Mouse (Mus musculus) gastrocnemius, postnatal 10 days (tissue): ENCODE results near the gene Haao. TPM values are rescaled to one million over a fixed set of nuclear protein-coding genes. Genes with fewer than 3 reads are reported as not detected.
"Not testable (repeated sequence)": the region's sequence is repeated elsewhere in the genome, so short reads cannot be mapped to it uniquely, and the experiment has no call there.

Experiments used
- DNase-seq: peaks from one replicate; pipeline ENCODE4 v3.0.0; 2021; ENCODE audit warnings: mixed read lengths
- total RNA-seq, 2 experiments: library from RNA; stranded (reverse); gene quantifications; 2 replicates each; pipeline ENCODE4 v1.2.3; 2021

Haao gene
- total RNA-seq, 2 experiments from 2014 or later = 0.16 TPM; not detected in 1

DNA sequence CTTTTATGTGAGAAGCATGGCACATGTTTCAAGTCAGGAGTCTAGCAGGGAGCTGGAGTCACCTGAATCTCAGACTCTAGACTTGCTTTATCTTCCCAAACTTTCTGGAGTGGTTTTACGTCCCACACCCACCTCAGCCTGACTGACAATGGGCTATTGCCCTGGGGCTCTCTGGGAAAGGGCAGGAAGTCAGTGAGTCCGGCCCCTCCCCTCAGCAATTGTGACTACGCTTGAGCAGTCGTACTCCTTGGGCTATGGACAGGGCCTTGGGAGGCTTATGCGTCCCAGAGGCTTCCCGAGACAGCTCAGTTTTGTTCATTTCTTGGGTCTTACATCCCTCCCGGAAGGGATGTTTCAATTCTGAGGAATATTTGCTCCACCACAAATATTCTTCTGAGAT lies 17.6 kb upstream of the Haao start:
- no peak for DNase-seq

DNA sequence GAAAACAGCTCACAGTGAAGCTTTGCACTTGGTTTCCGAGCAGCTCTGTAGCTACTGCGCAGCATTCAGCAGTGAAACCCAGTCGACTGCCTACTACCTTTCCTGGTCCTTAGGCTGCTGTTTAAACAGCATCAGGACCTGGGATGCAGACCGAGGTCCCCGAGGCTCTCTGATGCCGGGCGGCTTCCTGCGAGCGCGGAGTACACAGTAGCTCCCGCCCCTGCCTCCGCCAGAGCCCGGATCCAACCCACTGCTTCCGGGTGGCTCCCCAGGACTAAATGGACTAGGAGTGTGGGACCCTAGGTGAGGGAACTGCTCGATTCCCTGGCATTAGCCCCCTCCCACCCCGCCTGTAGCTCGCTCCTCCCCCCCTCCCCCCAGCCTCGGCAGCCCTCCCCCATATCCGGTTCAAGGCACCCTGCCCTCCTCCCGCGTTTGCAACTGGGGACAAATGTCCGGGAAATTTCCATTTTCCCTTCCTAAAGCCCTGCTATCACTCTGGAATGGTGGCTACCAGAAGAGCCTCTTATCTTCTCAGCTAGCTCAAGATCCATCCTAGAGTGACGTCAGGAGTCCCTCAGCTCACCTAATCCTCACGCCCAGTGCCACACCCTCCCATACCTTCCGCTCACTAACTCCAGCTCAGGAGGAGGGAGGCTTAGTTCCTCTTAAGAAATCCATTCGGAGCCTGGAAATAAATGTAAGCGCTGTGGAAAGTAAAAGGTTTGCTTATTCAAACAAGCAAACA lies 14.5 kb upstream of the Haao start:
- peak; percentile 58 for DNase-seq

DNA sequence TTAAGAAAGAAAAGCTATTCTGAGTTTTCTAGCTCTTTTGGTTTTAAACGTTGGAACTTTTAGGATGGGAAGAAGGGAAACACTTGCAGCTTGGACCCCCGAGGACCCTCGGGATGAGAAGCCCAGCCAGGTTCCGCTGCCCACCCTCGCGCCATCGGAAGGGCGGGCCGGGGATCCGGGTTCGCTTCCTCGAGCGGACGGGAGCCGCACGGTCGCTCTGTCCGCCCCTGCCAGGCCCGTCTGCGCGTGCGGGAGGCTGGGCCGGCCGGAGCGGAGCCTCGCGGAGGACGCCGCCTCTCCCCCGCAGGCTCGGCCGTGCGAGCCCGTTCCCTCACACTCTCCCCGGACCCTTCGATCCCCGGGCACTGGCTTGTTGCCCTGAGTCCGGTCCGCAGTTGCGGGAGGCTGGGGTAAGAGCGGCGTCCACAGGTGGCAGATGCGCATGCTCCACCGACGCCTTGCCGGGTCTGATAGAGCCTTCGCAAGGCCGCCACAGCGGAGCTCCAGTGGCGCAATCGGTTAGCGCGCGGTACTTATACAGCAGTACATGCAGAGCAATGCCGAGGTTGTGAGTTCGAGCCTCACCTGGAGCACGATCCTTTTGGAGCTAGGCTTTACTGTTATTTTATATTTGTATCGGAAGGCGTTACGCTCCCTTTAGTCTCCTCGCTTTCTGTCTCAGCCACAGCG lies 13.8 kb upstream of the Haao start:
- DNase-seq = peak; percentile 96

DNA sequence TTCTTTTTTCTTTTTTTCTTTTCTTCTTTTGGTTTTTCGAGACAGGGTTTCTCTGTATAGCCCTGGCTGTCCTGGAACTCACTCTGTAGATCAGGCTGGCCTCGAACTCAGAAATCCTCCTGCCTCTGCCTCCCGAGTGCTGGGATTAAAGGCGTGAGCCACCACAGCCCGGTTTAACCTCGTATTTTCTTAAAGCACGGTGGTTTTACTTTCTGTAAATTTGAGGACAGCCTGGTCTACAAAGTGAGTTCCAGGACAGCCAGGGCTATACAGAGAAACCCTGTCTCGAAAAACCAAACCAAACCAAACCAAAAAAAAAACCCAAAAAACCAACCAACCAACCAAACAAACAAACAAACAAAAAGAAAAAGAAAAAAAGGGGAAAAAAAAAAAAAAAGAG lies 13.2 kb upstream of the Haao start:
- not testable (repeated sequence) for DNase-seq

DNA sequence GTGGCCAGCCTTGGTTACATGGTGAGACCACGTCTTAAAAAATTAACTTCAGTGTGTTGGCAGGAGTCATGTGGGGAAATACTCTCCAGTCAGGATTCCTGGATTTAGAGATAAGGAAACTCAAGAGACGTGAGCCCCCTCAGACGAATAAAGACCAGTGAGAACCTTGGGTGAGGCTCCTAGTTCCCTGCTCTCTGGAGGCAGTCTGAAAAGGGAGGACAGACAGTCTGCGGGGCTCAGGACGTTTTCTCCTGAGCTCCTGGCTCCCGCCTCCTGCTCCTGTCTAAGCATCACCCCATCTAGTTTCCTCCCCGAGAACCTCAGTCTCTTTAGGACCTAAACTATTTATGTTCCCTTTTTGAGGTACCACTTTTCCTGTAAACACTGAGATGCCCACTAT lies 12.5 kb upstream of the Haao start:
- no peak for DNase-seq

DNA sequence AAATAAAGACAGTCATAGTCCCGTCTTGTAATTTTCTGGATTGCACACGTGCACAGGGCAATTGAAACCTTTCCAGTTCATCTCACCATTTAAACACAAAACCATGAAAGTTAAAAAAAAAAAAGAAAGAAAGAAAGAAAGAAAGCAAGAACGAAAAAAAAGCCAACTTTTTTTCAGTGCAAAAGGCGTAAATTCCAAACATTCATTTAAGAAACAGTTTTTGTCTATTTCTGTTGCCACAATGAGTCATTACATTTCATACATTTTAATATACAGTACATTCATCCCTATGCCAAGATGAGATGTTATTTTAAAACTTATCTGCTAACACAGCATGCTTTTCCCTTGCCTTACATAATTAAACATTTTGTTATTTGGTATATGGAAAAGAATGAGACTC lies 11.9 kb upstream of the Haao start:
- DNase-seq = no peak

DNA sequence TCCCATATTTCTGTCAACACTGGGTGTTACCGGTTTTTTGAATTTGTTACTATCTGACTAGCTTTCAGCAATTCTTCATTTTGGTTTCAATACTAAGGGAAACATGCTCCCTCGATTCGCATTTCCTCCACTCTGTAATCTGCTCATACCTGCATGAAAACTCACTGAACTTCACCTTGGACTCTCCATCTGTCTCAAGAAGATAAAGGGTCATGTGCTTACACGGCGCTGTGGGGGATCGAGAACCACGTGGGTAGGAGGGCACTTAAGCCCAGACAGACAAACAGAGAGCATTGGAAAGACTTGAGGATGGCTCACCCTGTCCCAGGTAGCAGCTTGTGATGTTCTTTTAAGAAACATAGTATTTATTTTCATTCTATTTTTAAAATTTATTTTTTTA lies 10.7 kb upstream of the Haao start:
- DNase-seq = no peak

DNA sequence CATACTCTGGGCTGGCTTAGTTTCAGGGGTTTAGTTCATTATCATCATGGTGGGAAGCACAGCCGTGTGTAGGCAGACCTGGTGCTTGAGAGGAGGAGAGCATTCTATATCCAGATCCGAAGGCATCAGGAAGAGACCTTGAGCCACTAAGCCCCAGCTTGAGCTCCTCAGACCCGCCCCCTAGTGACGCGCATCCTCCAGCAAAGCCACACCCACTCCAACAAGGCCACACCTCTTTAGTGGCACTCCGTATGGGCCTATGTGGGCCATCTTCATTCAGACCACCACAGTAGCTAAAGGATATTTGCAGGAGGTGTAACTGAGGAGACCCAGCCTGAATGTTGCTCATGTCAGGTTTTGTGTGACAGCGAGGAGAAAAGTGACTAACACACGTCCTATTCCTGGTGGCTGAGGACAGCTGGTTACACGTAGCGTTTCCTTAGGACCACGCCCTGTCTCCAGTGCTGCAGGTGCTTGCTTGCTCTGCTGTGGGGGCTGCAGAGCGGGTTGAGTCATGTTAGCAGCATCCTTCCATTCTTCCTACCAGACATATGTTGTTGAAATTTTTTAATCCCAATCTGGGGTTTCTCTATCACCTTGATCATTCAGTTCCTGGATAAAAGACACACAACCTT lies 6.6 kb upstream of the Haao start:
- no peak for DNase-seq

DNA sequence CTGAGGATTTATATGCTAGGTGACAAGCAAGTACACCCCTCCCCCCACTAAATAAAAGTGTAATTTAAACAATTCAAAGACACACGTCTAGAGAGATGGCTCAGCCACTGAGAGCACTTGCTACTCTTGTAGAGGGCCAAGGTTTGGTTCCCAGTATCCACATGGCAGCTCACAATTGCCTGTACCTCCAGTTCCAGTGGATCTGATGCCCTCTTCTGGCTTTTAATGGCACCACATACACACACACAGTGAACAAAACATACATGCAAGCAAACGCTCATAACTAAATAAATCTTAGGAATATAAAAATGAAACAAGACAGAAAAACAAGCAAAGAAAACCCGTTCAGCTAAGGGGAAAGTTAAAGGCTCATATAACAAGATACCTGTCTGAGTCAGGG lies 6.1 kb upstream of the Haao start:
- no peak for DNase-seq

DNA sequence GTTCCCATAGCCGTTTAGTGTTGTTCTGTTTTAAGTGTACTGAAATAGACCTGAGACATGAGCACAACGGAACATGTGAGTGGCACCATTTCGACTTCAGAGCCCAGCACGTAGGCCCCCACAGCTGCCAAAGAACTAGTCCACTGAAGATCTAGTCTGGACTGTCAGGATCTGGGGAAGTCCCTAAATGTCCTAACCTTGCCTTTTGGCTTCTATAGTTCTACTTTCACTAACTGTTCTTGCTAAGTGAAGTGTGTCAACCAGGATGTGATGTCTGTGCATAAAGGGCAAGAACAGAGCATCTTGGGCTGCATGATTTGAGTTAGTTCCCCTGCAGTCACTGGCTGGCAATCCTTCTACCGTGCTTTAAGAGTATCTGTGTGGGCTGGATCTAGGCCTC lies 3.1 kb upstream of the Haao start:
- no peak for DNase-seq

DNA sequence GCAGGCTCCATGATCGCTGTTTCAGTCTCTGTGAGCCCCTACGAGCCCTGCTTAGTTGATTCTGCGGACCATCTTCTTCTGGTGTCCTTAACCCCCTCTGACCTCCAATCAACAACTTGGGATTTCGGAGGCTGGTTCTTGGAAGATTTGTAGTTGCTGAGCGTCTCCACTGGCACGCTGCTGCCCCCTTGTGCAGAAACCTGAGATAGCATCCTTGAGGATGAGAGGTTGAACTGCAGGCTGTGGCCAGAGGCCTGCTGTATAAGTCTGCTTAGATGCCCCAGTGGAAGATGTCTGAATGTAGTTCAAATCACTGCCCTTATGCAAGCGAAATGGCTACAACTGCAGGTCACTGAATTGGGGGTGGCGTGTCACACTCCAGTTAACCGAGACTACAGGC lies 2.7 kb upstream of the Haao start:
- DNase-seq = peak; percentile 93

DNA sequence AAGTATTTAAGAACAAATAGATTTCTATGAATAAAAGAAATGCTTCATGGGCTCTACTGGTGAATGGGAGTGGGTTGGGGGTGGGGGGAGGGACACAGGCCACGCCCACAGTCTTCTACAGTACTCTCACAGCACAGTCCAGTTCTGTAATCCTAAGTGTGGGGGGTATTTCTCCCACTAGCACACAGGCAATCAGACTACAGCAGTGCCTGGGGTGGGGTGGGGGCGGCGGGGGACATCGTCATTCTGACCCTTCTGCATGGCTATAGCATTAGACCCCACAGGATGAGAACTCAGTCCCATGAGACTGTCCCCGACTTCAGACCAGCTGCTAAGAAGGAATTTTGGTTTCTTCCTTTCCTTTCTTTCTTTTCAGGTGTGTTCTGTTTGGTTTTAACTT lies 2.0 kb upstream of the Haao start:
- DNase-seq = no peak

DNA sequence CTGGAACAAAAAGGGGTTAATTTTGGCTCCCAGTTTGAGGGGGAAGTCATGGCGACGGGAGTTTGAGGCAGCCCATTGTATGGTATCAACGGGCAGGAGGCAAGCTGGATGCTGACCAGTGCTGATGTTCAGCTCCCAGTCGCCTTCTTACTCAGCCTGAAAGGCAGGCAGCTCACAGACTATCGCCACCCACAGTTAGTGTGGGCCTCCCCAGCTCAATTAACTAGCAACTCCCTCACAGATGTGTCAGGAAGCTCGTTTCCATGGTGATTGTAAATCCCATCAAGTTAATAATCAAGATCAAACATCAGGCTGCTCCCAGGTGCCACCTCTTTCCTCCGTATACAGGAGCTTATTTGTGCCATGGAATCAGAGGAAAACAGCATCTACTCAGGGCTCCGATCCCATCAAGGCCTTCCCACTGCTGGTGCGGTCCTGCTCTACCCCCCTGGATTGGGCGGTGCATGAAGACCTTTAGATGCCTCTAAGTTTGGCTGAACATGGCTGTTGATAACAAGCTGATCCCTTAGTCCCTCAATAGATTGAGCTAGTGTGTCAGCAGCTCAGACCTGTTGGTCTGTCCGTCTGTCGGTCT lies 1.4 kb upstream of the Haao start:
- no peak for DNase-seq

DNA sequence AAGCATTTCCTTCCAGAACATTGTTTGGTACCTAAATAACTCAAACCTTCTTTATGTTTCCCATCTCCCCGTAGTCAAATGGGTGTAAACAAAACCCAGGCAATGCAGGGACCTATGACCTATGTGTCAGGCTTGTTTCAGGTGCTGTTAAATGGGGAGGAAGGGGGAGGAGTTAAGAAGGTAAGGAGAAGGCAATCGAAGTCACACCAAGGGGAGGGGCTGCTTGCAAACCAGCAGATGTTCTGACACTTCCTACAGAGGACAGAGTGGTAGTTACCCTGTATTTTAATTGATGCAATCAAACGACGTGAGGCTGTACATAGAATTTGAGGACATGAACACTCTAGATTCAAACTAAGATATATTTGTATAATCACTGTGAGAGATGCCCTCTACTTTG lies 719 bp upstream of the Haao start:
- DNase-seq = no peak

DNA sequence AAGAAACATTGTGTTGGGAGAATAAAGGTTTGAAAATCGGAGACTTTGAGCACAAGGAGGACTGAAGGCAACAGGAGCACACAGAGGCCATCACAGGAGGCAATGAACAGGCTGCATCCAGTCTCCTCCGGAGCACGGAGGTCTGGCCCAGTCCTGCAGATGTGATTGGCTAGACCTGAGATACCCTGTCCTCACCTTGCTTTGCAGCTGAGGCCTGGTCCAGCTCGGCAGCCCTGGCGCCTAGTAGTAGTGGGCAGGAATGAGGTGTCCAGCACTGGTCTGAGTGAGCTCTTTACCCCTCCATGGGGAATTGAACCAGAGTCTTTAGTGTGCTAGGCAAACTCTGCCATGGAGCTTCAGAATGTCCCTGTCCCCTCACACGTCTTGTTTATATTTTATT lies 663 bp downstream of the Haao start:
- DNase-seq = no peak

DNA sequence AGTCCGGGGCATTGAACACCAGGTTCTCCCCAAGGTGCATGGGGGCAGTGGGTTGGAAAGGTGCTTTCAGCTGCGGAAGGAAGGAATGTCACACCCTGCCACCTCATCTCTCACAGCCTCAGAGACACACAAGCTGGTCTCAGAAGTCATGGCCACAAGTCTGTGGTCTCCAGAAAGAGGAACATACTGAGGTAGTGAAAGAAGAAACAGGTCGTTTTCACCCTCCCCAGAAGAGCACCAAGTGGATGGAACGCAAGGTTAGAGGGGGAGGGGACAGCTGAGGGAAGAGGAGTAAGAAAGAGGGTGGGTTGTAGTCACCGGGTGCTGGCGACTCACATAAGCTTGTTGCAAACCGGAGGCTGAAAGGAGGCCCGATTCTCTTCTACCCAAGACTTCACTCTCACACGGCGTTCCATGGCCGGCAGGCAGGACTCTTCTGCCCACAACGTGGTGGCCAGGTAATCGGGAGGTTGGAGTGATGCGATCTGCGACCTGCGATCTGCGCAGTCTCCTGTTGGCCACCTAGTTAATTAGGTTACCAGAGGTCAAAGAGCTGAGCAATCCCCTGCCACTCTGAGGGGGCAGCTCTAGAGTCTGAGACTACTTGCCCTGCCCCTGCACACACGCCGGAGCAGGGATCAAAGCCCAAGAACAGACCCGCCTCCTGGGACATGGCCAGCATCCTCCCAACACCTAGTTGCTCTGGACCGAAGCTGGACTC lies 1.3 kb downstream of the Haao start:
- no peak for DNase-seq

DNA sequence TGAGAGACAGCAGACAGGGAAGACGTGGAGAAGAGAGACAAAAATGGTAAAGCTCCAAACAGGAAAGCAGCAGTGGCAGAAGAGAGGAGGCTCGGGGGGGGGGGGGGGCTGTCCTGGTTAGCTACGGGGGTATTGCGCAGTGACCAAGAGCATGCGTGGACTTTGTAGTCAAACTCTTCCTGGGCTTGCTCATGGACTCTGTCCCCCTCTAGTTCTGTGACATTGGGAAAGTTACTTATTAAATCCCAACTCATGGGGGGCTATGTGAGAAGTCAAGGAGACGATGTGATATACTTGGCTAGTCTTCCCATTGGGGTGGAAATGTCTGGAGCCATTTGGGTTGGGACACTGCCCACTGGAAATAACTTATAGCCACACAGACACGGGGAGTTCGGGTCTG lies 2.2 kb downstream of the Haao start:
- DNase-seq = no peak

DNA sequence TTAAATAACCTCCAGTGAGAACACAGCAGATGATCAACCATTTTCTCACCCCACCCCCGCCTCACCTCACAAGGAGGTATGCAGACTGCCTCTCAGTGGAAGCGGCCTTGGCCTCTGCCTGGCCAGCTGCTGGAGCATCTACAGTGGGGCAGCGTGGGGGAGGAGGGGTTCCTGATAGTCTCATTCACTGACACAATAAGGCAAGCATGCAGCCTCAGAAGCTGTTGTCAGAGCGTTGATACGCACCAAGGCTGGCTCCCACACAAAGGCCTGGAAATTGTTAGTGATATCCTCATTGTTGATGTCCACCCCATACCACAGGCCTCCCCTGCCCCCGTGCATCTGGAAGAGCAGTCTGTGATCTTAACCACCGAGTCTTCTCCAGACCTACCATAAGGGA lies 4.0 kb downstream of the Haao start:
- no peak for DNase-seq

DNA sequence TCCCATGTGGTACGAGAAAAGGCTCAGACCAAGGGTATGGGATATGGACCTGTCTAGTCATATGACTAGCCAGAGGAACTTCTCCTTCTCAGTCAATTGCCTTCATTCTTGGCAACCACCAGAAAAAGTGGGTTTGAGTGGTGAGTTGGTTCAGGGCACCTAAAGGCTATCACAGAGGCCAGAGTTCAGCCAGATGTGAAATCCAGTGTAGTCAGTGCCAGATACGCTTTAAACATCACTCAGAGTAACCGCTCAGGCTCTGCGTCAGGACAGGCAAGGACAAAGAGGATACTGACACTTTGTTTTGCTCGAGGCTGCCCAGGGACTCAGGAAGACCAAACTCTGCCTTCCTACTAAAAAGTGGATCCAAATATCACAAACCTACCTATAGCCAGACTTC lies 6.8 kb downstream of the Haao start:
- DNase-seq = no peak

DNA sequence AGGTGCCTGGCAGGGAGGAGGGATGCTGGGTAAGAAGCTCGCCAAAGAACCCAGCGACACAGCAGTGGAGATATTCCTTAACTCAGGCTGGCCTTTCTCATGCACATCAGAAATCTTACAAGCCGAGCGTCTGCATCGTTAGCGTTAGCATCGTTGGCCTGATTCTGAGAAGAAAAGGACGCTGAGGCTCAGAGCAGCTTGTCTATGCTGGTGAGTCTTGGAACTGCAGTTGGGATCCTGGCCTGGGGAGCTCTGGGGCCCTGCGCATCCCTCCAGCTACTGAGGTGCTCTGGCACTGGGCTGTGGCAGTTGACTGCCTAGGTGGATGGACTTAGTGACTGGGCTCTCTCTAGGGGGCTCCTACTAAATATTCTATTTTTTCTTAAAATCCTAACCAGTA lies 8.6 kb downstream of the Haao start:
- no peak for DNase-seq

DNA sequence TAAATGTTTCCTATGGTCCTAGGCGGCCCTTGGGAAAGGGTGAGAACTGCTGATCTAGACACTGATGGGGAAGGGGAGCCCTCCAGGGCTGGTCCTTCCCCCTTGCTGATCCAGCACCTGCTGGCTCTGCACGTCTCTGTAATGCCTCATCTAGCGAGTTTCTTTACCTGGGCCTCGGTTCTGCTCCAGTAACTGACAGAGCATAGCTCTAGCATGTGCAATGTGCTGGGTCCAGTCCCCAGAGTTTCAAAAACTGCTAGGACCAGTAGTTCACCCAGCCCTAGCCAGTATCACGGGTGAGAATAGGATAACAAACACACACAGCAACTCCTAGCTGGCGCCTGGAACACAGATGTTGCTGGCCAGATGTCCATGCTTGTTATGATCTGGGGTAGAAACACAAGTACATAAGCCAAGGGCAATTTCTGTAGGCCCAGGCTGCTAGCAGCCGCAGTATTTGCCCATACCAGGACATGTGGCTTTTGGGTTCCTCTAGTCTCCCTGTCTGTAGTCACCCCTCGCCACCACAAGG lies 10.0 kb downstream of the Haao start:
- DNase-seq = no peak

DNA sequence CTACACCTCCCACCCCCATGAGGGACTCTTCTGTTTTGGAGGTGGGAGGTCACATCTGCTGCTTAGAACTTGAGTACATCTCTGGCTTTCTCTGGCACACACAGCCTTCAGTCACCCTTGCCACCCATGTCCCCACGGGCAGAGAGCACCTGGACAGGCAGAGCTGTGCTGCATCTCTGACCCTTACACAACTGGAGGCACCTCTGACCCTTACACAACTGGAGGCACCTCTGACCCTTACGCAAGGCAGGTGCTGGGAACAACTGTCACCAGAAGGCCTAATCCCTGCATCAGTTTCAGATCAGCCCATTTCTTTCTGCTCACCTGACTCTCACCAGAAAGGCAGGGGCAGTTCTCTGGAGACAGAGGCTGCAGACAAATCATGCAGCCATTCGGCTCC lies 11.7 kb downstream of the Haao start:
- no peak for DNase-seq
